Mouse (Mus musculus) bone marrow, adult 2 months (tissue): ENCODE data around the gene Rabep1.

Experiments used
- CTCF ChIP-seq: fragments of 200-500 bp; IDR thresholded peaks from 2 replicates; pipeline ENCODE4 v1.5.1; 2011; ENCODE audit warnings: low read length, control low read depth; ENCODE audit not compliant: control insufficient read depth, insufficient read depth
- POLR2A ChIP-seq: fragments of 200-500 bp; IDR thresholded peaks from 2 replicates; pipeline ENCODE4 v1.6.1; 2011; ENCODE audit warnings: low read depth, mild to moderate bottlenecking, control low read depth, low read length, borderline replicate concordance; ENCODE audit not compliant: control insufficient read depth

GRCm38 (mm10) chr11:70812365-70812764 is 32.2 kb upstream of the Rabep1 start, which contains the start of gene Scimp:
- TF ChIP-seq CTCF (no peak), POLR2A (no peak)
